In genomic region chr3:152396278-152396987, GRCm38 (mm10) we compare ENCODE assay signal across 8 mouse cellular contexts. TPM values are rescaled to one million over a fixed set of nuclear protein-coding genes. Genes with fewer than 3 reads are reported as not detected.
DNase-seq lines count a peak whose midpoint lies in the region; ATAC-seq and TF ChIP-seq lines count a peak whose summit lies in the region.

No protein-coding gene starts in this region.

- peak overlapping the region; percentile 99 for H3K27ac ChIP-seq in brown adipose tissue, adult 24 weeks (replicated peaks; ENCODE audit: low read depth, low read length)
- peak overlapping the region; percentile 100 for H3K27ac ChIP-seq in heart, embryonic 15.5 days
- H3K27ac ChIP-seq in liver, embryonic 14.5 days: peak overlapping the region; percentile 92
- H3K27ac ChIP-seq in neural tube, embryonic 11.5 days (ENCODE audit: low read depth, low read length): peak overlapping the region; percentile 99
- H3K27ac ChIP-seq in stomach, postnatal 0 days (replicated peaks): peak overlapping the region; percentile 100

- peak overlapping the region; percentile 90 for H3K4me3 ChIP-seq in brown adipose tissue, adult 24 weeks (ENCODE audit: insufficient read depth, low read depth, low read length)
- H3K4me3 ChIP-seq in heart, embryonic 15.5 days: peak overlapping the region; percentile 91
- peak overlapping the region; percentile 79 to 81 for H3K4me3 ChIP-seq in liver, embryonic 14.5 days (ENCODE audit: insufficient read depth in 1 of 2, low read depth in 2 of 2, low read length in 2 of 2)
- peak overlapping the region; percentile 80 for H3K4me3 ChIP-seq in neural tube, embryonic 11.5 days (ENCODE audit: low read depth, low read length)
- H3K4me3 ChIP-seq in stomach, postnatal 0 days (ENCODE audit: low read depth, low read length): peak overlapping the region; percentile 73

- no peaks in the 10 kb centered on the region for H3K27me3 ChIP-seq in heart, embryonic 15.5 days
- H3K27me3 ChIP-seq in liver, embryonic 14.5 days (ENCODE audit: control insufficient read depth, insufficient read depth, low read length): no peaks in the 10 kb centered on the region
- no peaks in the 10 kb centered on the region for H3K27me3 ChIP-seq in neural tube, embryonic 11.5 days (ENCODE audit: control insufficient read depth, insufficient read depth, low read length)
- H3K27me3 ChIP-seq in stomach, postnatal 0 days (ENCODE audit: control insufficient read depth, insufficient read depth, low read length): no peaks in the 10 kb centered on the region

- WGBS in heart, embryonic 15.5 days: under 1% methylated on average over 90 of the region's 102 CpGs
- under 1% methylated on average over 83 of the region's 102 CpGs for WGBS in liver, embryonic 14.5 days (ENCODE audit: insufficient replicate concordance)
- under 1% methylated on average over 62 of the region's 102 CpGs for WGBS in neural tube, embryonic 11.5 days
- under 1% methylated on average over 33 of the region's 102 CpGs for WGBS in stomach, postnatal 0 days

- no peaks in the 10 kb centered on the region for H3K9me3 ChIP-seq in heart, embryonic 15.5 days (replicated peaks)
- H3K9me3 ChIP-seq in liver, embryonic 14.5 days (ENCODE audit: control insufficient read depth, low read length): no peaks in the 10 kb centered on the region
- H3K9me3 ChIP-seq in neural tube, embryonic 11.5 days (ENCODE audit: control insufficient read depth, low read length): no peaks in the 10 kb centered on the region
- H3K9me3 ChIP-seq in stomach, postnatal 0 days (ENCODE audit: control insufficient read depth, low read length): no peaks in the 10 kb centered on the region

- peak; percentile 86 for ATAC-seq in heart, embryonic 15.5 days (replicated peaks; ENCODE audit: insufficient number of reproducible peaks, insufficient read depth, low FRiP score, low read depth)
- ATAC-seq in liver, embryonic 14.5 days (ENCODE audit: insufficient read depth): peak; percentile 82
- ATAC-seq in neural tube, embryonic 11.5 days (ENCODE audit: insufficient read depth, low FRiP score, low TSS enrichment): peak; percentile 91
- ATAC-seq in stomach, postnatal 0 days (ENCODE audit: low FRiP score, low TSS enrichment): peak; percentile 92

- H3K4me2 ChIP-seq in heart, embryonic 15.5 days: peak overlapping the region; percentile 81
- H3K4me2 ChIP-seq in liver, embryonic 14.5 days (ENCODE audit: low read depth): peak overlapping the region; percentile 87
- H3K4me2 ChIP-seq in neural tube, embryonic 11.5 days (ENCODE audit: low read depth): peak overlapping the region; percentile 74
- H3K4me2 ChIP-seq in stomach, postnatal 0 days (replicated peaks; ENCODE audit: low read depth): peak overlapping the region; percentile 71

- peaks cover 11% of the 10 kb centered on the region for H3K36me3 ChIP-seq in heart, embryonic 15.5 days
- peaks cover 6% of the 10 kb centered on the region for H3K36me3 ChIP-seq in liver, embryonic 14.5 days (replicated peaks; ENCODE audit: control insufficient read depth, insufficient read depth, low read depth)
- no peaks in the 10 kb centered on the region for H3K36me3 ChIP-seq in neural tube, embryonic 11.5 days (ENCODE audit: control insufficient read depth, insufficient read depth, low read length)
- H3K36me3 ChIP-seq in stomach, postnatal 0 days (ENCODE audit: control insufficient read depth, insufficient read depth, low read length): no peaks in the 10 kb centered on the region

- TF ChIP-seq CTCF in liver, embryonic 14.5 days (IDR thresholded peaks at IDR 0.05; ENCODE audit: low read depth): no peak
- TF ChIP-seq CTCF in stomach, postnatal 0 days (IDR thresholded peaks at IDR 0.05; ENCODE audit: low read depth): no peak

- peaks cover 6% of the 10 kb centered on the region; the same call in 1 of the 2 replicates for H3K4me1 ChIP-seq in brown adipose tissue, adult 24 weeks (ENCODE audit: control insufficient read depth, insufficient read depth, insufficient read length, low read length)
- H3K4me1 ChIP-seq in heart, embryonic 15.5 days (replicated peaks): peaks cover 37% of the 10 kb centered on the region
- peaks cover 15 to 24% of the 10 kb centered on the region in 2 experiments; a peak in 3 of 4 replicates for H3K4me1 ChIP-seq in liver, embryonic 14.5 days (replicated peaks; ENCODE audit: control insufficient read depth in 2 of 2, insufficient read depth in 2 of 2, low read length in 1 of 2)
- H3K4me1 ChIP-seq in neural tube, embryonic 11.5 days (ENCODE audit: control insufficient read depth, insufficient read depth, low read length): peaks cover 8% of the 10 kb centered on the region; the same call in 1 of the 2 replicates
- no peaks in the 10 kb centered on the region; the same call in none of the 2 replicates for H3K4me1 ChIP-seq in stomach, postnatal 0 days (replicated peaks; ENCODE audit: control insufficient read depth, insufficient read depth)

- H3K9ac ChIP-seq in heart, embryonic 15.5 days: peak overlapping the region; percentile 94
- peak overlapping the region; percentile 91 for H3K9ac ChIP-seq in liver, embryonic 14.5 days (replicated peaks)
- H3K9ac ChIP-seq in neural tube, embryonic 11.5 days (ENCODE audit: low read length): peak overlapping the region; percentile 97
- peak overlapping the region; percentile 94 for H3K9ac ChIP-seq in stomach, postnatal 0 days (ENCODE audit: low read length)

- peak; percentile 79 for TF ChIP-seq EP300 in liver, embryonic 14.5 days (IDR thresholded peaks at IDR 0.05; ENCODE audit: low read depth)
- TF ChIP-seq EP300 in stomach, postnatal 0 days (optimal IDR thresholded peaks at IDR 0.05): peak; percentile 99

- peak; percentile 99 for DNase-seq in CD4-positive, CD25-positive, alpha-beta regulatory T cell, adult 2 months (ENCODE audit: low read depth, low spot score)
- peak; percentile 79 for DNase-seq in fibroblast of lung, adult 2 months (ENCODE audit: low read depth)
- peak; percentile 98 for DNase-seq in kidney, postnatal 25 days
- DNase-seq in liver, embryonic 14.5 days (ENCODE audit: low read depth in 3 of 3, low spot score in 3 of 3): peak; percentile 92 to 94 (median 94)
- peak; percentile 98 for DNase-seq in neural tube, embryonic 11.5 days (ENCODE audit: low spot score)
- DNase-seq in stomach, postnatal 0 days (ENCODE audit: low spot score): peak; percentile 98

RNA-seq across cellular contexts. Expression of gene Zzz3, which starts 1.2 kb away (rescaled TPM):
- 13.0 and 15.2 TPM in 2 replicates for polyA plus RNA-seq in brown adipose tissue, adult 24 weeks (2012; ENCODE audit: insufficient read depth, insufficient read length, missing spikeins)
- 22.7 and 27.0 TPM in 2 replicates for polyA plus RNA-seq in heart, embryonic 15.5 days (2015; fragmentation: Nextera tagmentation; extraction: Ambion mirVana)
- 7.3 and 7.8 TPM in 2 replicates for polyA plus RNA-seq in liver, embryonic 14.5 days (2012; rRNA removed)
- polyA plus RNA-seq in liver, embryonic 14.5 days (2014; fragmentation: Nextera tagmentation; extraction: Ambion mirVana): 17.0 and 19.1 TPM in 2 replicates
- polyA plus RNA-seq in neural tube, embryonic 11.5 days (2014; fragmentation: Nextera tagmentation; extraction: Ambion mirVana): 59.4 and 64.6 TPM in 2 replicates
- 19.0 and 22.8 TPM in 2 replicates for polyA plus RNA-seq in stomach, postnatal 0 days (2015; fragmentation: Nextera tagmentation; extraction: Ambion mirVana)

RNA-seq across cellular contexts. Expression of gene Usp33, which starts 50.2 kb away (rescaled TPM):
- 21.6 and 24.1 TPM in 2 replicates for polyA plus RNA-seq in brown adipose tissue, adult 24 weeks (2012; ENCODE audit: insufficient read depth, insufficient read length, missing spikeins)
- 25.0 and 29.2 TPM in 2 replicates for polyA plus RNA-seq in heart, embryonic 15.5 days (2015; fragmentation: Nextera tagmentation; extraction: Ambion mirVana)
- 11.7 and 18.5 TPM in 2 replicates for polyA plus RNA-seq in liver, embryonic 14.5 days (2012; rRNA removed)
- 23.1 and 24.8 TPM in 2 replicates for polyA plus RNA-seq in liver, embryonic 14.5 days (2014; fragmentation: Nextera tagmentation; extraction: Ambion mirVana)
- polyA plus RNA-seq in neural tube, embryonic 11.5 days (2014; fragmentation: Nextera tagmentation; extraction: Ambion mirVana): 81.3 and 81.9 TPM in 2 replicates
- polyA plus RNA-seq in stomach, postnatal 0 days (2015; fragmentation: Nextera tagmentation; extraction: Ambion mirVana): 15.7 and 16.1 TPM in 2 replicates

RNA-seq across cellular contexts. Expression of gene Miga1, which starts 56.2 kb away (rescaled TPM):
- 1.7 and 3.4 TPM in 2 replicates for polyA plus RNA-seq in brown adipose tissue, adult 24 weeks (2012; ENCODE audit: insufficient read depth, insufficient read length, missing spikeins)
- polyA plus RNA-seq in heart, embryonic 15.5 days (2015; fragmentation: Nextera tagmentation; extraction: Ambion mirVana): 12.8 and 13.4 TPM in 2 replicates
- polyA plus RNA-seq in liver, embryonic 14.5 days (2012; rRNA removed): 2.3 and 3.4 TPM in 2 replicates
- polyA plus RNA-seq in liver, embryonic 14.5 days (2014; fragmentation: Nextera tagmentation; extraction: Ambion mirVana): 3.0 and 4.4 TPM in 2 replicates
- 19.4 and 20.6 TPM in 2 replicates for polyA plus RNA-seq in neural tube, embryonic 11.5 days (2014; fragmentation: Nextera tagmentation; extraction: Ambion mirVana)
- polyA plus RNA-seq in stomach, postnatal 0 days (2015; fragmentation: Nextera tagmentation; extraction: Ambion mirVana): 3.5 and 3.6 TPM in 2 replicates

Comparison
In these comparisons a context has a peak if more than half of its experiments do, and no peak if none do; other contexts are left out.
1. Peak in every context shown above with its lines: DNase-seq, ATAC-seq, H3K4me3 ChIP-seq and H3K27ac ChIP-seq.